Mouse (Mus musculus) lung, adult 2 months (tissue): Measurements from ENCODE around the gene Wiz.

Source experiments
- CTCF ChIP-seq: fragments of 200-500 bp; IDR thresholded peaks from 2 replicates; pipeline ENCODE4 v1.5.1; 2011; ENCODE audit warnings: mild to moderate bottlenecking, low read length, control low read depth; ENCODE audit not compliant: insufficient read depth
- POLR2A ChIP-seq: fragments of 200-500 bp; IDR thresholded peaks from 2 replicates; pipeline ENCODE4 v1.6.1; 2011; ENCODE audit warnings: low read depth, mild to moderate bottlenecking, control low read depth, low read length, borderline replicate concordance; ENCODE audit errors: extremely low read depth

GRCm38 (mm10) chr17:32402011-32402778, 13.0 kb upstream of the Wiz start:
- TF ChIP-seq CTCF = no peak
- no peak for TF ChIP-seq POLR2A
